Mouse (Mus musculus): ENCODE data around the gene Olfr776.
"Not testable (repeated sequence)": the region's sequence is repeated elsewhere in the genome, so short reads cannot be mapped to it uniquely, and the experiment has no call there.

Gene Olfr776

DNA sequence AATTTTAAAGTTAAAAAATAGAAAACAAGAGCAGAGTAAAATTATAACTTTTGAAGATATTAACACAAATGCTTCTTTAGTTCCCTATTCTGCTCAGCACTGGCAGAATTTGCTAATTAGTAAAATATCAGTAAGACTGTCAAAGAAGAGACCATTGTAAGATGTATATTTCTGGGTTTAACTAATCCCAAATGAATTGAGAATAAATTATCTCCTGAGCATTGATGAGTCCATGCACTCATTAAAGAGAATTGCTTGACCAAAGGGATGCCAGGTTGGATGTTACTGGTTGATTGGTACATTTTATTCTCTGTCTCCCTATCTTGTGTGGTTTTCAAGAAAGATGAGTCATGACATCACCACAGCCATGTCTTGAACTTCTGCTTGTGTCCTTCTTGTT, at the start of gene Olfr776:
Olfr776 (plus strand) TSS at position 301 of the 400 bp plus-strand sequence.
- CTCF ChIA-PET: no interaction called here
- POLR2A ChIA-PET: no interaction called here

GRCm38 (mm10) chr10:129230737-129231136, 28.2 kb upstream of the Olfr776 start:
- CTCF ChIA-PET: interaction anchor here in 1 of 4 experiments (0.6 kb wide), 1 partner anchor 73 kb away, joined by 4 read pairs; no protein-coding TSS in a partner anchor
- POLR2A ChIA-PET: interaction anchor here in 1 of 4 experiments (0.7 to 1.1 kb wide), 2 partner anchors 12 to 141 kb away, joined by 3 to 7 read pairs; no protein-coding TSS in a partner anchor

- ChIA-PET CTCF (no interaction called here), POLR2A (no interaction called here)
Measured at GRCm38 (mm10) chr10:129235904-129236303, 23.0 kb upstream of the Olfr776 start, which contains the start of gene Olfr774. Gene Olfr774, plus strand, starts transcription at chr10:129236204.

DNA sequence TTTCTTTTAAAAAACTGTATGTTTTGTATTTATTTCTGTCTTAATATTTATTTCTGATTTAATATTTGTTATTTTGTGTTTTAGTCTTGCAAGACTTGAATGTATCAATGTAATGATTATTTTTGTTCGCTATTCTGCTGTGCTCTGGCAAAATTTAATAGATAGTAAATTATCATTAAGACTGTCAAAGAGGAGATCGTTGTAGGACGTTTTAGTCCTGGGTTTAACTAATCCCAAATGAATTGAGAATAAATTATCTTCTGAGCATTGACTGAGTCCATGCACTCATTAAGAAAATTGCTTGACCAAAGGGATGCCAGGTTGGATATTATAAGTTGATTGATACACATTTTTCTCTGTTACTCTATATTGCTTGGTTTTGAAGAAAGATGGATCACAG, 10.8 kb upstream of the Olfr776 start, which contains the start of gene Olfr775:
Olfr775 (plus strand) TSS at position 301 of the 400 bp plus-strand sequence.
- CTCF ChIA-PET: no interaction called here
- POLR2A ChIA-PET: no interaction called here

DNA sequence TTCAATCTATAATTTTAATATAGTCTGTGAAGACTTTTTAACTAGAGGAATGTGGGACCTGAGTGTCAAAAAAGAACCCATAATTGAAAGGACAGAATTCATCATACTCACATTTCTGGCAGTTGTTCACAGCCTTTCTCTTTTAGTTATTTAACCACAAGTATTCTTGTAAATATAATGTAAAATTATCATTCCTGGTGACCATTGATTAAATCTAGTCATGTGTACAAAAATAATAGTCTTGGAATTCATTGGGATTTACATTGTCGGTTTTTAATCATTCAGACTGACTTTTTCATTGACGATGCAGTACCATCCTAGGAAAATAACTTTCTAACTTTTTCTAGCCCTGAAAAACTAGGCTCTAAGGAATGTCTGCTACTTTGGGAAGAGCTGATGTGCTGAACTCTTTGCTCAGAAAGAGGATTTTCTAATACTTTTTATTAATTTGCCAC, 12.2 kb downstream of the Olfr776 start, which contains the start of gene Olfr777:
Olfr777 (minus strand) TSS at position 405 of the 455 bp plus-strand sequence.
- ChIA-PET POLR2A (no interaction called here), CTCF (interaction anchor here in 1 of 4 experiments (0.6 kb wide), 1 partner anchor 53 kb away, joined by 3 read pairs; no protein-coding TSS in a partner anchor)

GRCm38 (mm10) chr10:129312973-129313372, 54.0 kb downstream of the Olfr776 start:
- POLR2A ChIA-PET, CTCF ChIA-PET: not testable (repeated sequence)

DNA sequence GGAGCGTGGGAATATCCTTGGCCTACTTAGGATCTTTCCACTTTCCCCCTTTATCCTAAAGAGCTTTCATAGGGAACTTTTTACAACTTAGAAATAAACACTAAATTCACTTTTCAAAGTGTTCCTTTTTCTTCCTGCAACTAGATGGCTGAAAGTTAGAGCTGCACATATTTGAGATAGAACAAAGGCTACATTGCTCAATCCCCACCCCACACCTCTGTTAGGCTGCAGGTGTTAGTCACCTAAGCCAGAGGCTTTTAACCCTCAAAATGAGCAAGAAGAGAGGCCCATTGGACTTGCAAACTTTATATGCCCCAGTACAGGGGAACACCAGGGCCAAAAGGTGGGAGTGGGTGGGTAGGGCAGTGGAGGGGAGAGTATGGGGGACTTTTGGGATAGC, 54.6 kb downstream of the Olfr776 start:
- CTCF ChIA-PET, POLR2A ChIA-PET: not testable (repeated sequence)

All from embryonic stem cell, embryonic (primary cell).